Mouse (Mus musculus): ENCODE data around the gene Sept3.
A peak's percentile ranks its signal among the peaks of the same experiment; 100 is the strongest.

Sept3 gene

DNA sequence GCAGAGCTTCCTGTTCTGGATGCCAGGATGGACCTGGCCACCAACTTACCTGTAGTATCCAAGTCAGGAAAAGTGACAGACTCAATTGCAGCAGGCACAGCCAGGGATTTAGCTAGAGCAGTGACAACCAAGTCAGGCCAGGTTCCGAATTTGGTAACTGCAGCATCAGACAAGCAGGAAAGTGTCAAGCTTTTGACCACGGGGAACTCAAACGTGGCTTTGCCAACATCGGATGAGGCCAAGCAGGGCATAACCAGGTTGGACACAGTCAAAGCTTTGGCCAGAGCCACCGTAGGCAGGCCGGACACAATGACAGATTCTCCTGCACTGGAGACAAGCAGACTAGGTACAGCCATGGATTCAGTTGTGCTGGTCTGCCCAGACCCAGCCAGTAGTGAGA lies 2.4 kb upstream of the Sept3 start:
- DNase-seq (ENCODE audit: low spot score): no peak

DNA sequence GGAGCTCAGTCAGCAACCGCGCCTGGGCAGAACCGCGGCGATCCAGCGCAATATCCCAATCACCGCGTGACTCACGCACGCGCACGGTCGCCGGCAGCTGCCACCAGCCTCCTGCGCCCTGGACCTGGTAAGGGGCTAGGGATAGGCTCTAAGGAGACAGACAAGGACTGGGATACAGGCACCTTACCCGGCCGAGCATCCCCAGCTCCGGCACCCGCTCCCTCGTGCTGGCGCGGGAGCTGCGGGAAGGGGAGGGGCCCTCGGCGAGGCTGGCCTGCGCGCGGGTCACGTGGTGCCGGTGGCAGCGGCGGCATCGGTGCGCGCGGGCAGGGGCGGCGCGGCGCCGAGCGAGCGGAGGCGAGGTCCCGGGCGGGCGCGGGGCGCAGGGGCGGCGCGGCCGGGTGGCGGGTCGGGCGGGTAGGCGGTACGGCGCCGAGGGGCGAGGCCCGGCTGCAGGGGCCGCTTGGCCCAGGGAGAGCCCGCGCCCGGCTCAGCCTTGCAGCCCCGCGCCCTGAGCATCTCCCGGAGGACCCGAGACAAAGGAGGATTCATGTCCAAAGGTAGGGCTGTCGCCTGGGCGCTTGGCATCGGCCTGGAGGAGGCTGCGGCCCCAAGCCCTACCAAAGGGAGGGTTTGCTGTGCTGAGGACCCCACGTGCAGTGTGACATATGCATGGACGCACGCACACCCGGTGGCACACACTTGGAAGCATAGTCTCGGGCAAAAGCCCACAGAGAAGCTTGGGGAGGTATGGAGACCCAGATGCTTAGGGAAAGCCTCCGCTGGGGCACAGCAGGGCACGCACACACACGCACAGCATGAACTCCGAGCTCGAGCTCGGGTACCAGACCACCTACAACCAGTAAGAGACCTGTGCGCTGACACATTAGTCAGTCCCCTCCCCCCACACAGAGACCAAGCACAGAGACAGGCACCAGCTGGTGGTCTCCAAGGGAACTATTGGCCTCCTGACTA lies 521 bp downstream of the Sept3 start:
- DNase-seq (ENCODE audit: low spot score): no peak

DNA sequence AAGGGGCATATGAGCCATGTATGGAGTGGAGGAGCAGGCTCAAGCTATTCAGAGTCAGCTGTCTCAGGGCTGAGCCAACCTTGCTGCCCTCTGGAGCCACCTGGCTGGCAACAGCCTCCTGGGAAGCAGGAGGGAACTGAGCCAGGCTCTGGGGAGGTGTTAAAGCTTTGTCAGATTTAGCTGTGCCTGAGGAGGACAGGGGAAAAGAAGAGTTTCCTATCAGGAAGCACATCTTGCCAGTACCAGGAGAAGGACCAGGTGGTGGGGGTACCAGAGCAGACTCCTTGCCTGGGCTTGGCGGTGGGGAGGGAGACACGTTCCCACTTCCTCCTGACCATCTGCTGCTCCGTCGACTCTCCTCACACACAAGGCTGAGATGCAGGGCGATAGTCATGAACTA lies 2.9 kb downstream of the Sept3 start:
- no peak for DNase-seq (ENCODE audit: low spot score)

DNA sequence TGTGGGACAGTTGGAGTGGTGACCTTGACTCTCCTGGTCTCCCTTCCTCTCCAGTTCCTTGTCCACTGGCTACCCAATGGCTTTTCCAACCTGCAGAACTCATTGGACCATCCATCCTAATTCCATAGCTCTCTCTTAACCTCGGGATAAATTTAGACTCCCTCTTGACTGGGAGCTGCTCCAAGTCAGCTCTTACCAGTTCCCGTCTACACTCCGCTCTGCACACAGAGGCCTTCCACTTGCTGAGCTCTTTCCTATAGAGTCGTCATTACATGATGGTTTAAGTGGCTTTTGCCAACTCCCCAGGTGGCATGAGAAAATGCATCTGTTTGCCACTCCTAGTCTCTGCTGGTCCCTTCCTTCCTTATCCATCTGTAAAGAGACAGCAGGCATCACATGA lies 5.9 kb downstream of the Sept3 start:
- DNase-seq (ENCODE audit: low spot score): no peak

DNA sequence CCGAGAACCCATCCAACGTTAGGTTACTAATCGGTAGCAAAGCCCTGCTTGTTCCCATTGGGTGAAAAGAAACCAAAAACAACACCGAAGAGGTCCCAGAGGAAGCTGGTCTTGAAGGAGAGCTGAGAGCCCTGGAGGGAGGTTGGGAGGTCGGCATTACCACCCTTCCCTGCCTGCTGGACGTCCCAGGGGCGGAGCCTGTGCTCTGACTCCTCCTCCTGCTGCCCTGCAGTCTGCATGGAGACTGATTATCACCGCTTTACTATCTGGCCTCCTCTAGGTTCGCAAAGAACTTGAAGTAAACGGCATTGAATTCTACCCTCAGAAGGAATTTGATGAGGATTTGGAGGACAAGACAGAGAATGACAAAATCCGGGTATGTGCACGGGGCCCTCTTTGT lies 11.5 kb downstream of the Sept3 start:
- no peak for DNase-seq (ENCODE audit: low spot score)

DNA sequence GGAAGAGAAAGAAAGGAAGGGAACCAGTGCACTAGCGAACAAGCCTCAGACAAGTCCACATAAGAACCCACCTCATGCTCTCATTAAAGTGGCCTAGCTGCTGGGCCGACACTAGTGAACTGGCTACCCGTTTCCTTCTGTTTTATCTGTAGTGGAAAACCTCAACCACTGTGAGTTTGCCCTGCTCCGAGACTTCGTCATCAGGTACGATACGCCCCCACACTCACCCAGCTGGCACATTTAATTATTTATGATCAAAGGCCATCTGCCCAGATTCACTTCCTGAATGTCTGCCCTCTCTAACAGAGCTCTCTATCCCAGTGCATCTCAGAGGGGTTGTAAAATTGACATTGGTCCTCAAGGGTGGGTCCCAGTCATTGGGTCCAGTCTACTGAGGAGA lies 15.6 kb downstream of the Sept3 start:
- DNase-seq (ENCODE audit: low spot score): no peak

DNA sequence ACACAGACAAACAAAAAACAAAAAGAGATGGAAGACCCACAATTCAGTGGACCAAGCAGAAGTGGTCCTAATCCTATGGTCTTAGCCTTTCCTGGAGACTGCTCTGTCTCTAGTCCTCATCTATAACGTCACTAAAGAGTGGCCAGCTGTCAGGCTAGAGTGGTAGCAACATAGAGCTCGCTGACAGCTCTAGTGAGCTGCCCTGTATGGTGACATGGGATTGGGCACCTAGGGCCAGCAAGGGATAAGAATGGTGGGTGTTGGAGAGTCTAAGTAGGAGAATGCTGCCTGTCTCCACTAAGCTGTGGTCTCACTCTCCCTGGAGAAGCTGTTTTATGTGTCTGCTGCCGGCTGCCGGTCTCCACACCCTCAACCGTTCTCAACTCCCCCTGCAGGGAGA lies 18.2 kb downstream of the Sept3 start:
- no peak for DNase-seq (ENCODE audit: low spot score)

DNA sequence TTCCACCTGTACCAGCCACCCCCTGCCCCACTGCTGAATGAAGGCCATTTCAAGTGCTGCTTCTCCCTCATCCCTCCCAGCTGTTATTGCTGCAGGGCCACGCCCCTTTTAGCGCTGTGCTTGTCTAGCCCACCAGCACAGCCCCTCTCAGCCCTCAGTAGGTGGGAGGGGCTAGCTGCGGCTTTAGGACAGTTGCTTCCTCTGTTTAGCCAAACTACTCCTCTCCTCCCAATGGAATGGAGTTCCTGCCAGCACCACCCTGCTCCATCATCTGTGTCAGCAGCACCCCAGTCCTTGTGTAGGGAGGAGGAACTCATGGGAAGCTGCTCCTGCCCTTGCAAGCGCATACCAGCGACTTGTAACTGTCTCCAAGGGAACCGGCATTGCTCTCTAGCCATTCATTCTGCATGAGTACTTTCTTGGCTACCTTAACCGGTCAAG lies 18.6 kb downstream of the Sept3 start:
- no peak for DNase-seq (ENCODE audit: low spot score)

DNA sequence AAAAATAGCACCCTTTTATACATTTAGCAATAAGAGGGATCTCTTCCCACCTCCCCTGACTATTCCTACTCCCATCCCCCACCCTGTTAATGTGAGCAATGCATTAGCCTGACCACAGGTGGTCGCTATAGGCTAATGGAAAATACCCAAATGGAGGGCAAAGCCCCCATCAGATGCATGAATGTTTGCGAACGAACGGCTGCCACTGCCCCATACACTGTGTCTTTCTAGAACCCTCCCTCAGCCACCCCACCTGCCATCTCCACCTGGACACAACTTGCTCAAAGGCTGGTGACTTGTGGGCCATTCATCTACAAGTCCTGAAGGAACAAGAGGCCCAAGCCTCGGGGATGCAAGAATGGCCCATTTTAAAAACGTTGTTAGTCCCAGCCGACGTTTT lies 19.4 kb downstream of the Sept3 start:
- no peak for DNase-seq (ENCODE audit: low spot score)

DNA sequence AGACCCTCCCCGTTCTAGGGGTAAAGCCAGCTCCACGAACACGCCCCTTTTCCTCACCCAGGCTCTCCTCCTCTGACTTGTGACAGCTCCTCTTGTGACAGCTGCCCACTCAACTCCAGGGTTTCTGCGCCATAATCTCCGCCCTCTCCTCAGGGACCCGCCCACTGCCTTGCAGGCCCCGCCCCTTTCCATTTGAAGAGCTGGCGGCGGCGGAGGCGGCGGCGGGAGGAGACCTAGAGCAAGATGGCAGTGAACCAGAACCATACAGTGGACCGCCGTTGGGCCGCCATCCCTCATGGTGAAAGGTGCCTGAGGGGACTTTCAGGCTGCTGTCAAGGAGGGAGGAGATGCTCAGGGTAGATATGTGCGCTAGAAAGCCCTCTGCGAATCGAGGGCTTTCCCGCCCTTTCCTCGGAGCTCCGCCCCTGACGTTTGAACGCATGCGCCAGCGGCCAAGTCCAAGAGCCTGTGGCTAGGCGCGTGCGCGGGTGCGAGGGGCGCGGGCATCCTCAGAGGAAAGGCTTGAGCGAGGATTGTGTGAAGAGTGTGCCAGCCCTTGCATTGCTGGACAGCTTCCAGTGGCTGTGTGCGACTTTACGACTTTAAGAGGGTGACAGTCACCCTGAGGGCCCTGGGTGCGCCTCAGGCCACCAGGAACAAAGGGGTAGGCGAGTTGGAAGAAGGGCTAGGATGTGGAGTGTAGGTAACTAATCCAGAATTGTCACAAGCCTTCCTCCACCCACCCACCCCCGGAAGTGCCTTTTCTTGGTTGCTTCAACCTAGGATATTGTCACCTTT lies 24.3 kb downstream of the Sept3 start, which contains the start of gene Wbp2nl:
TSS of gene Wbp2nl (plus strand) at position 191 of the 798 bp plus-strand sequence.
- no peak for DNase-seq (ENCODE audit: low spot score)

DNA sequence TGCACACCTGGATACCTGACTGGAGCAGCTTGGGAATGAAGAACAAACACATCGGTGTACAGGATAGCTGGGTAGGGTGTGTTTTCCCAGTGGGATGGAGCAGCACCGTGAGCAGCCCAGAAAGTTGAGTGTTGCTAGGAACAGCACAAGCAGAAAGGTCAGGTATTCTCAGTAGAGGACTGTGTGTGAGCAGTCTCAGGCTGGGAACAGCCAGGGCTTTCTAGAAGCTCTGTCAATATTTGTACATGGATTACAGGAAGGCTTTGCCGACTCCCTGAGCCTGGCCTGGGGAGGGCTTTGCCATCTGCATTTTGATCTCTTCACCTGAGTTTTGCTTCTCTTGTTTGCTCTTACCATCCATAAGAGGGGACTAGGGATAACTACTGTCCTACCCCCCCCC lies 32.4 kb downstream of the Sept3 start:
- DNase-seq (ENCODE audit: low spot score): no peak

DNA sequence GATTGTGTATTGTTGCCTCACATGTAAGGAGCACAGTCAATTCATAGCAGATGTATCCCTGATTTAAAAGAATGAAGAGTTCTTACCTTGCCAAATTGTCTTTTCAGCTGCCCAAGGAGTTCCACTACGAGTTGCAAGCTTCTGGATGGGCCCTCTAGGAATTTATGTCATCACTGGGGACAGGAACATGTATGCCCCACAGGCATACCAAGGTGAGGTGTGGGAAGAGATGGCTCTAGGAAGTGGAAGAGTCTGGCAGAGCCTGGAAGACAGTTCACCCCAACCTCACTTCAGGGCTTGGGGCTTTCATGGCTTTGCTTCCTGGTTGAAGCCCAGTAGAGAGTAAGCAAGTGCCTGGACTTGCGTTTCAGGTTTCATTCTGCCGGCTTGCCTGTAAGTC lies 33.7 kb downstream of the Sept3 start:
- no peak for DNase-seq (ENCODE audit: low spot score)

DNA sequence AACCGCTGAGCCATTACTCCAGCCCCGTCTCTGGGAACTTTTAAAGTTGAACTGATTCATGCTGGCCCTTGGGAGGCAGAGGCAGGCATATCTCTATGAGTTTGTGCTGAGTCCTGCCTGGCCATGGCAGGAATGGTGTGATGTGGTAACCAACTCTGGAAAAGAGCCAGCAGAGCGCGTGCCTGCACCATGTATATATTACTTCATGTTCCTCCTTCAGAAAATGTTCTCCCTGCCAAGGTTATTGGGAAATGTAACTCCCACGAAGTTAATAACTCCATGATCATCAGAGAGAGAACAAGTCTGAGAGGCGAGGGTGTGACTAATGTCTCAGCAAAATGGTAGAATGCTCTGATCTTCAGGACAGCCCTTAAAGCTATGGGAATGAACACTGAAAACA lies 43.1 kb downstream of the Sept3 start:
- no peak for DNase-seq (ENCODE audit: low spot score)

DNA sequence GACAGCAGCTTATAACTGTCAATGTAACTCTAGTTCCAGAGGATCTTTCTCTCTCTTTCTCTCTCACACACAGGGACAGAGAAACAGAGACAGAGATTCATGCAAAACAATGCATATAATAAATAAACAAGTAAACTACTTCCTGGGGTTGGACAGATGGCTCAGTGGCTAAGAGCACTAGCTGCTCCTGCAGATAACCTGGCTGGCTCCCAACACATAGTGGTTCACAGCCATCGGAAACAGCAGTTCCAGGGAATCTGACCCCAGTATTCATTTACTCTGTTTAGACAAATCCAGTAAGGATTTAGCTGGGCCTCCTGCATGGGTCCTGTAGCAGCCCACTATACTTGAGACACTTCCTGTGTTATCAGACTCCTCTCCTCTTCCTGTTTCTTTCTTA lies 44.9 kb downstream of the Sept3 start:
- DNase-seq (ENCODE audit: low spot score): no peak

DNA sequence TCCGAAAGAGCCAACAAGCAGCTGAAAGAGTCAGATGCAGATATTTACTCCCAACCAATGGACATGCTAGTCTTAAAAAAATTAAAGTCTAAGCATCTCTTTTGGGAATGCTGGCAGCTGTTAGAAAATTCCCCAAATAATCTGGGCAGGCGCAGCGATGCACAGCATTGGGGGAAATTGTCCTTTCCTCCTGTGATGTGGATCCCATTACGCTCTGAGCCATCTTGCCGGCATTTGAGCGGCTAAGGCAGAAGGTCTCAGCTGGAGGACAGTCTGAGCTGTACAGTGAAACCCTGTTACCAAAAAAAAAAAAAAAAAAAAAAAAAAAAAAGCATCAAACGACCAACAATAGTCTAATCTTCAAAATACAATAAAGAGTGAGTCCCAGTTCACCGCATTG lies 47.5 kb downstream of the Sept3 start:
- no peak for DNase-seq (ENCODE audit: low spot score)

DNA sequence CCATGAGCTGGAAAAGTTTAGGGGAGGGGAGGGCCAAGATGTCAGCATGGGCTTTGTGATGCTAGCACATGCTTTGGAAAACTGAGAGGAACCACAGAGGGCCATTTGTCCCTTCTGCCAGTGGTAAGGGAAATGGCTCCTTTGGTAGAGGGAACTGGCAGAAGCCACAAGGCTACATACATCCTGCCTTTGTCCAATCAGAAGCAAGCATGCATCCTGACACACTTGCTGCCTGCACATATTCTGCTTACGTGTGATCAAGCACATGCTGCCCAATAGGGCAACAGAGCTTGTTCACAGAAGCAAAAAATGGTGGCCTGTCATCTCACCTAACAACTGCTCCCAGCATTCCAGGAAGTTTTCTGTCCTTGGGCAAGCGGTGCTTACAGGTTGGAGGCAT lies 50.7 kb downstream of the Sept3 start:
- no peak for DNase-seq (ENCODE audit: low spot score)

DNA sequence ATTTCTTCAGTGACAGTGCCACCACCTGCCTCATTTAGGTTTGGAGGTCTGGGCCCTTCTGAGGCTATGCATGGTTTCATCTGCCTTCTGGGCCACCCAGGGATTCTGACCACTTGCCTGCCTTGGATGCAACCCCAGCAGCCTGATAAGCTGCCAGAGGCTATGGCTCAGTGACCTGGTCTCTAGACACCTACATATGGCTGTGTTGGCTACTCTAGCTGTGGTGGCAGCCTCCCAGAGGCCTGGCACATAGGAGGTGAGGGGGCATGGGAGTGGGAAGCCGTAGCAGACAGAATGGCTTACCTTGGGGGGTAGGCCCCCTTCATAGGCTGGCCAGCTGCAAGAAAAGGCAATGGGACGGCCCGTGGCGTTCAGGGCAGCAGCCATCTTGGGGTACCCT lies 60.5 kb downstream of the Sept3 start:
- no peak for DNase-seq (ENCODE audit: low spot score)

DNA sequence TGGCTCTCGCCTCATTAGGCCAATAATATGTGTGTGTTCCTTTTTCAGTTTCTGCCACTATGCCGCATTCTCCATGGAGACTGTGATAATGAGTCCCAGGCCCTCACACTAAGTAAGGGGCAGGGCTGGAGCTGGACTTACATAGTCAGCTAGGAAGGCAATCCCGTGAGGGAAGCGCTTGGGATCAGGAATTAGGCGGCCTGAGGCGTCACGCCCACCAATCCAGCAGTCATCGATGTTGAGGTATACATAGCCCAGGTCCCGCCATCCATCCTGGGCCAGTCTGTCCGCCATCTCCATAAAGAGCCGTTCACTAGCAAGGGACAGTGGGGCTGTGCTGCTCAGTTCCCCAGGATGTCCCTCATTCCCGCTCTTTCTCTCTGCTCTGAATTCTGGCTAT lies 61.9 kb downstream of the Sept3 start:
- no peak for DNase-seq (ENCODE audit: low spot score)

DNA sequence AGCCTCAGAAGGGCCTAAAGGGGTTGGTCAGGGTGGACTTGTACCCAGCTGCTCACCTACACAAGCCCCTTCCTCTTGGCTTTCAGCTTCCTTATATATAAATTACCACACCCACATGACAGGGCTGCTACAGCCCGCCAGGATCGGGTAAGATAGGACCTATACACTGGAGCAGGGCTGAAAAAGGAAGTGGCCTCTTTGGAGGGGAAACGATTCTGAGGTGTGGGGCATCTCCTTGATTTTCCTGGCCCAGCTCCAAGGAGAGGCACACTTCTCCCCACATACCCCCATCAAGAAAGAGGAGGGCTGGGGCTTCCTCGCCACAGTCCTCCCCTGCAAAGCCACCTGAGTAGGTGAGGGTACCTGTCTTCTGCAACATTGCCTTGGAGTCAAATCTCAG lies 63.2 kb downstream of the Sept3 start:
- DNase-seq (ENCODE audit: low spot score): peak; percentile 23

DNA sequence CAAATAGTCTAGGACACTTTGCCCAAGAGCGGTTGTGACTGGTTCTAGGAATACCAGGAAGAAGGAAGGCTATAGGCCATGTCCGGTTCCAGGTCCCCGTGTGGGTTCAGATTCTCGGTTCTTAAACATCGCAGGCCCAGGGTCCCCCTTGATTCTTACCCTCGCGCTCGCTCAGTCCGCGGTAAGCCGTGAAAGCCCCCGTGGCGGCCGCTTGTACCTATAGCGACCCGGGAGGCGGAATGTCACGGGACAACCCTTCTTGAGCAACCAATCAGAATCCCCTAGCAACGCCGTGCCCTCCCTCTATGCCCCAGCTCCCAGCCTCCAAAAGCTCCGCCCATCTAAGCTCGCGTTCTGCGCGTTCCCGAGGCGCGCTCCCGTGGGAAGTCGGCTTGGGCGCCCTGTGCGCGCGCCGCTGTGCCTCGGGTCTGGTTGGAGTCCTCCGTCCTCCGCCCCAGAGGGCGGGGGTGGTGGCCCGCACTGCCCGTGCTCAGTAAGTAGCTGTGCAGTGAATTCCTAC lies 64.0 kb downstream of the Sept3 start, which contains the start of the genes Naga, Pheta2 and Smdt1:
TSS of gene Naga (minus strand) at position 333 of the 520 bp plus-strand sequence.
TSS of gene Pheta2 (plus strand) at position 350 of the 520 bp plus-strand sequence.
TSS of gene Smdt1 (plus strand) at position 367 of the 520 bp plus-strand sequence.
- peak; percentile 99 for DNase-seq (ENCODE audit: low spot score)

DNA sequence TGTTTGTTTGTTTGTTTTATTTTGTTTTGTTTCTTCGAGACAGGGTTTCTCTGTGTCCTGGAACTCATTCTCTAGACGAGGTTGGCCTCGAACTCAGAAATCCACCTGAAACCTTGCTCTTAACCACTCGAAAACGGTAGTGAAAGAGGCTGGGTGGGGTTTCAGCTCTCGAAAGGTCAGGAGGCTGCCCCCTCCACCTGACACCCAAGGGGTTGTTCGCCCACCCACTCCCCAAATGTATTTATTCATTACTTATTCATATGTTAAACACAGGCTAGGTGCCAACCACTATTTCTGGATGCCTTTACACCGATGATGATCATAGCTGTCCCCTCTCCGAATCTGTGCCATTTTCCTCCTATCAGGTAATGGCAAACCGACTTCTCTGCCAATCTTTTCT lies 64.5 kb downstream of the Sept3 start:
- no peak for DNase-seq (ENCODE audit: low spot score)

DNA sequence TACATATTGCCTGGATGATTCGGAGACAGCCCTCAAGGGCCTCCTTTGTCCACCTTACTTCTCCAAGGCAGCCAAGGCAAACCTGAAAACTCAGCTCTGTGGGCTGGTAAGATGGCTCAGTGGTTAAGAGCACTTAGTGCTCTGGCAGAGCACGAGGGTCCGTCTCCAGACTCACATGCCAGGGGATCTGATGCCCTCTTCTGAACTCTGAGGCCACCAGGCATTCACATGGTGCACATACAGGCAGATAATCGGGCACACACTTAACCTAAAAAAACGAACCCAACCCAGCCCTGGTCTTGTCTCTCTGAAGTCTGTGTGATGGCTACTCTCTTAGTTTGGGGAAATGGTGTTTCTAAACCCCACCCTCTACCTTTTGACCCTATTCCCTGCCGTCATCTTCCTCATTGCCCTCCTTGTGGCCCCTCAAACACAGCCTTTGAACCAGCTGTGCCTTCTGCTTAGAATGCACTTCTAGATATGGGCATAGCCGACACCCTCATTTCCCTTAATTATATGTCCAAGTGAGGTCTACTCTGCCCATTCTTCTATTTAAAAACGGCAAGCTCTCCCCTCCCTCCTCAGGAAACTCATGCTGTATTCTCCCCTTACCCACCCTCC lies 65.1 kb downstream of the Sept3 start:
- DNase-seq (ENCODE audit: low spot score): peak; percentile 40
